Mouse (Mus musculus) limb, embryonic 10.5 days (tissue): ENCODE data around the gene Camk2n1. TPM values are rescaled to one million over a fixed set of nuclear protein-coding genes. Genes with fewer than 3 reads are reported as not detected.

Experiments
- polyA plus RNA-seq: library from polyadenylated mRNA; unstranded; fragments of >200 nt; fragmentation: Nextera tagmentation; extraction: Ambion mirVana; gene quantifications from 2 replicates; pipeline ENCODE4 v1.2.1, GENCODE M21; 2016

Camk2n1 gene
- polyA plus RNA-seq, 1 experiment from 2014 or later: 0.60 TPM

Other genes starting within 250 kb of the Camk2n1 start
- 134 and 163 TPM in 2 replicates for gene Hp1bp3, start 238.0 kb upstream of the Camk2n1 start, polyA plus RNA-seq
- gene Sh2d5, start 203.9 kb upstream of the Camk2n1 start, polyA plus RNA-seq: 2.0 and 3.5 TPM in 2 replicates
- gene Kif17, start 203.9 kb upstream of the Camk2n1 start, polyA plus RNA-seq: 0.20 and 0.99 TPM in 2 replicates
- 311 and 314 TPM in 2 replicates for gene Ddost, start 149.6 kb upstream of the Camk2n1 start, polyA plus RNA-seq
- gene Pink1, start 128.0 kb upstream of the Camk2n1 start, polyA plus RNA-seq: 23.9 and 32.8 TPM in 2 replicates
- gene Cda, start 86.3 kb upstream of the Camk2n1 start, polyA plus RNA-seq: 4.1 and 4.9 TPM in 2 replicates
- not detected in 2 replicates for gene Fam43b, start 57.8 kb upstream of the Camk2n1 start, polyA plus RNA-seq
- gene Mul1, start 19.6 kb upstream of the Camk2n1 start, polyA plus RNA-seq: 20.7 and 21.9 TPM in 2 replicates
- gene Vwa5b1, start 181.6 kb downstream of the Camk2n1 start, polyA plus RNA-seq: 0.14 and 0.18 TPM in 2 replicates